Mouse (Mus musculus): ENCODE measurements around the gene Phf20. TPM values are rescaled to one million over a fixed set of nuclear protein-coding genes. Genes with fewer than 3 reads are reported as not detected.

Phf20 gene
- total RNA-seq, 1 experiment from 2014 or later = 40.9 TPM

DNA sequence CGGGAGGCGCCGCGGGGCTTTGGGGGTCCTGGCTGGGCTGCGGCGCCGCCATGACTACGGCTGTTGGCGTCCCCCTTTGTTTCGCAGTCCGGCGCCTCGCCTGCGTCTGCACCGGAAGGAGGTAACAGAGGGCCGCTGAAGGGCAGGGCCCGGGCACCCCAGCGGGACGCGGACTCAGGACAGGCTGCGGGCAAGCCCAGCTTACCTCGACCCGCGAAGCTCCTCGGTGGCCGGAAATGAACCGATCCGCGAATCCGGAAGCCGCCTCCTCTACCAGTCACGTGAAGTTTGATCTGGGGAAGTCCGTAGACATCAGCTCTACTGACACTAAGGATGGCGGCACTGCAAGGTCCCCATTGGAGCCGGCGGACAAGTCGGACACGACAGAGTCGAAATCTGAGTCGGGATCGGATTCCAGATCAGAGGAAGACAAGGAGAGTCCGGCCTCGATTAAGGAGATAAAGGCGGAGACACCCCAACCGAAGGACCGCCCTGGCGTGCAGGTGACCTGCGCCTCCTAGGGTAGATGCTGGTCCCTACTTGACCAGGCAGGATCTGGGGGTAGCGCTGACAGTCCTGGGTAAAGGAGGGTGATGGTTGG lies 116.1 kb downstream of the Phf20 start, which contains the start of the genes Cnbd2 and Scand1:
Gene Cnbd2 (plus strand): TSS at position 3 of the 601 bp plus-strand sequence.
Gene Scand1 (minus strand): TSS at position 408 of the 601 bp plus-strand sequence.
- peak; percentile 91 for DNase-seq

DNA sequence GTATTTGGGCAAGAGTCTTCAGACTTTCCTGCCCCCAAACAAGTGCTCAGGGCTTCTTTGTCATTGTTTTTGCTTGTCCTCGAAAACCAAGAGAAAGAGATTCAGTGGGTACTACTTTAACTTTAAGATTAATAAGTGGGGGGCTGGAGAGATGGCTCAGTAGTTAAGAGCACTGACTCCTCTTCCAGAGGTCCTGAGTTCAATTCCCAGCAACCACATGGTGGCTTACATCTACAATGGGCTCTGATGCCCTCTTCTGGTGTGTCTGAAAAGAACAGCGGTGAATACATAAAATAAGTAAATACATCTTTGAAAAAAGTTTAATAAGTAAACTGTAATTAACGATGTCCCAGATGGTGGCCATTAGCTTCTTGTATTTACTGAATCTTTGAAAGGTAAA lies 116.9 kb downstream of the Phf20 start:
- no peak for DNase-seq

DNA sequence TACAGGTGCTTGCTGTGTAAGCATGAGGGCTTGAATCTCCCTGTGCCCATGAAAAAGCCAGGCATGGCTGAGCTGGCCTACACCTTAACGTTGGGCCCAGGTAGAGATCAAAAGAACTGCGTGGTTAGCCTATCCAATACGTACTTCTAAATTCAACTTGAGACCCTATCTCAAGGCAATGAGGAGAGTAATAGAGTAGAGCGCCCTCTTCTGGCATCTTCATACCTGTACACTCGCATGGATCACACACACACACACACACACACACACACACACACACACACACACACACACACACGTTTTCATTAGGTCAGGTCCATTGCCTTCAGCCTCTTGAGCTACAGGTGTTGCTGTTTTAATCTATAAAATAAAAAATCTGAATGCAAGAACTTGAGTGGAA lies 118.5 kb downstream of the Phf20 start:
- DNase-seq = no peak

DNA sequence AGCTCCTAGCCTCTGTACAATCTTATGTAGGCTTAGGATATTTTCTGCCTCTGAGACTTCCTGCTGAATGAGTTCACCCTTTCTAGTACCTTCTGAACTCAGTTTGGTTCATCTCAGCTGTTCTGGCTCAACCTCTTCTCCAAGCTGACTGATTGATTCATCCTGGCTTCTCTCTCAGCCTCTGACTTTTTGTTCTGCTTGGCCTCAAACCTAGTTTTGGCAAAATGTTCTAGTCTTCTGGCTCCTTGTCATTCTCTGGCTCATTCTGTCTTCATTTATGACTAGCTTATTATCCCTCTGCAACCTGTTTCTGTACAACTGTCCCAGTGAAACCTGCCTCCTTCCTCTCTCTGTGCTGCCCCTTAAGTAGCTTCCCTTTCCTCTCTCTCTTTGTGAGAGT lies 122.2 kb downstream of the Phf20 start:
- no peak for DNase-seq

DNA sequence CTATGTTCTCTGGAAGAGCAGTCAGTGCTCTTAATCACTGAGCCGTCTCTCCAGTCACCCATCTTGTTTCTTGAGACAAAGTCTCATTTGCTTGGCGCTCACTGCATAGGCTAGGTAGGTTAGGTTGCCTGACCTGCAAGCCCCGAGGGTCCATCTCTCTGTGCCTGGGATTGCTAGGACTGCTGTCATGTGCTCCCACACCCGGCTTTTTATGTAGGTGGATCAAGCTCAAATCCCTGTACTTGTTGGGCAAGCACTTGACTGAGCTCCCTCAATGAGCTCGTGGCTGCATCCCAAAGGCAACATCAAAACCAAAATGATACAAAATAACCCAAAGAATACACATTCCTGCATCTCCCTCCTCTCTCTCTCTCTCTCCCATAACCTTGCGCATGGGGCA lies 125.3 kb downstream of the Phf20 start:
- no peak for DNase-seq

DNA sequence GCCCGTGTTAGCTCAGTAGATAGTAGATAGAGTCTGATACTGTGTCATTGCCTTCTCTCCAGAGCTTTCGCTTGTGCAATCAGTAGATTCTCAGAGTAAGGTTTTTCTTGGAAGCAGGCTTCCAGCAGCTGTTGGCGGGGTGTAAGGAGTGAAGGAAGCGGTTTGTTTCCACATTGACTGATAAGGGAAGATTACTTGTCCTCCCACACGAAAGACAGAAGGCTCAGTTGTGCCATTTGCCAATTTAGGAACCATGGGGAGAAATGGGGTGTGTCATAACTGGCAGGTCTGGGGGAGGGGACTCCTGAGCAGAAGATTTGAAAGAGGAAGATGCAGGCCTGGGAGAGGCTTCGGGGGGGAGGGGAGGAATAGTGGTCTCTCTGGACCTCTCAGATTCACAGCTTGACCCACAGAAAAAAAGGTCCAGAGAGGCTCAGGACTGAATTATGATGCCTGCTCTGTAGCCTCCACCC lies 127.9 kb downstream of the Phf20 start:
- DNase-seq = peak; percentile 17

DNA sequence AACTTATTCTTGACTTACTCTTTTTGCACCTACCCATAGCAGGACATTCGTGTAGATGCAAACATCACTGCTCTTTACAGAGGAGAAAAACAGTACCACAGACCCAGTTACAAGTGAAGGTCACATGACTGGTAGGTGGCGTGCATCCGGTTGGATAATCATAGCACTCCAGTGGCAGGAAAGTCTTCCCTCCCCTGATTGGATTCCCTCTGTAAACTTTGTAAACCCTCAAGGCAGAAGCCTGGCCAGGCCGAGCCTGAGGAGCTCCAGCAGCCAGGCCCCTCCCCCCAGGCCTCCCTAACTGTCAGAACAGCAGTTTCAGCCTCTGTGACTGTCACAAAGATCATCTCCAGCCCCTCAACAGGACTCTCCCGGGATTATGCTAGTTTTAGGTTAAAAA lies 128.4 kb downstream of the Phf20 start:
- peak; percentile 43 for DNase-seq

DNA sequence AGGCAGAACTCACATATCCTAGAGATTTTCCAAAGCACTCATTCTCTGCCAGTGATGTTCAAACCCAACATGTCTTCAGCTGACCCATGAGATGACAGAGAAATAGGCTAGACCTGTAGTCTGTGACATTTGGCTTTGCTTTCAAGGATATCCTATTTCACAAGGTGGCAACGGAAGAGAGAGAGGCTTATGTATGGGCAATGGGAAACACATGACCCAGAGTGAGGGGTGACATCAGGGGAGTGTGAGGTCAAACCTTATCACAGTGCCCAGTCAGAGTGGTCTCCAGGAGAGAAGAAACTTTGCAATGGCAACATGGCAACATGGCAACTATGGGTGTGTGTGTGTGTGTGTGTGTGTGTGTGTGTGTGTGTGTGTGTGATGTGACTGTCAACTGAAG lies 134.4 kb downstream of the Phf20 start:
- DNase-seq = no peak

DNA sequence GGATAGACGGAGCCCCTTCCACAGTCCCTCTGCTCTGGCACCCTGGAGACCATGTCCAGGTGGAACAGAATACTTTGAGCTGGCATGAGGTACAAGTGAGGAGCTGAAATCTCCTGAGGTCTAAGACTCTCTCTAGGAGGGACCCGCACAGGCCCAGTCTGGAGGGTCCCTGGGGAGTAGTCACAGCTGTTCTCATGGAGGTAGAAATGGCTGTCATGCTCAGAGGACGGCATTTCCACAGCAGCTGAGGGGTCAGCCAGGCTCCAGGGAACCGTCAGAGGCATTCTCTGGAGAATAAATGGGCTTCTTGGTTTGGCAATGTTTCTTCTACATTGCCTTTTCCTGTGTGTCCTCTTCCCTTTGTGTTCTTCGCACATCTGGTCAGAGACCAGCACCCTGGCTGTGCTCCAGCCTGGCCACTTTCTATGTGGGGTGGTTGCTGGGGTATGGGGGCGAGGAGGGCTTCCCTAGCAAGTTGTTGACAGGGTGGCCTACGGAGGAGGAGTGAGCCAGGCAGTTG lies 135.2 kb downstream of the Phf20 start:
- no peak for DNase-seq

DNA sequence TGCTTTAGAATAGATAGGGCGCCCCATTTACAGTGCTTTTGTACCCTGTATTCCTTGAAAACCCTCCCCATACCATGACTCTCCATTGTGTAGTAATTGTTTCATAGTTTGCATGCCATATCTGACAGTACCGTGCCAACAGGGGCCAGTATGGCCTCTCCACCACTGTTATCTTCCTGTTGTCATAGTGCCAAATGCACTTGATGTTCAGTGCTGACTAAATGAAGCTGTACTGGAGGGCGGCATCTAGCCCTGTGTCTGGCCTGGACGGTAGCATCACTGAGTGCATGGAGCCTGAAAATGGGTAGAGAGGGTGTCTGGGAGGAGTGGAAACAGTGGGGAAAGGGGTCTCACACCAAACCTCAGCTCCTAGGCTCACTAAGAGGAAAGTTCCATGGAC lies 143.8 kb downstream of the Phf20 start:
- DNase-seq = no peak

DNA sequence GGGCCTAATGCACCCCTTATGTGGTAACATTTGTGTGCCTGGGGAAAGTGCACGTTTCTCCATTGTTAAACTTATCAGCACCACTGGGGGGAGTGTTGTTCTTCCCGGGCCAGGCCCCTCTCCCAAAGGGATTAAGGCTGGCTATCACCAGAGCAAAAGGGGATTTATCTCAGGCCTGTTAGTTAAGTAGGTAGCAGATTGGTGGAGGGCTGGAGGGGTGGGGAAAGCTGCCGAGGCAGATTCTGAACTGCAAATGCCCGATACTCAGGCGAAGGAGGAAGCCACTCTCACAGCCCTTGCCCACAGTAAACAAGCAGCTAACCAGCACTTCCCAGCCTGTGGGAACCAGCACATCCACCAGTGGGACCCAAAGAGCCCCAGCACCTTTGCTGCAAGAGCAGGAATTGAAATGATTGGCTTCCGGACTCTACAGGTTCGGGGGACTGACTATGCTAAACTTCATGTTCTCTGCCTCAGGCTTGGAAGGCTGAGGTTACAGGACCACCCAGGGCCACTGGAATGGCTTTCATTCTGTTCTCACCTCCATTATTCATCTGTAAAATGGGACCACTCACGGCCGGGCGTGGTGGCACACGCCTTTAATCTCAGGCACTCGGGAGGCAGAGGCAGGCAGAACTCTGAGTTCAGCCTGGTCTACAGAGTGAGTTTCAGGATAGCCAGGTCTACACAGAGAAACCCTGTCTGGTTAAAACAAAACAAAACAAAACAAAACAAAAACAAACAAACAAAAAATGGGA lies 148.7 kb downstream of the Phf20 start:
- DNase-seq = peak; percentile 63

DNA sequence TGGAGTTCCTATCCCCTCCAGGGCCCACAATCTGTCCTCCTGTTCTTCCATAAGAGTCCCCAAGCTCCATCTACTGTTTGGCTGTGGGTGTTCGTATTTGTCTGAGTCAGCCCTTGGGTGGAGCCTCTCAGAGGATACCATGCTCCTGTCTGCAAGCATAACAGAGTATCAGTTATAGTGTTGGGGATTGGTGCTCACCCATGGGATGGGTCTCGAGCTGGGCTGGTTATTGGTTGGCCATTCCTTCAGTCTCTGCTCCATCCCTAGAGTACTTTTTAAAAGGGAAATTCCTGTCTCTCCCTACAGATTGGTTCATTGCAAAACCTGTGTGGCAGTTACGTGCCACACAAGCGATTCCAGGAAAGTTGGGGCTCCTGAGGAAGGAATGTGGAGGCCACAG lies 152.5 kb downstream of the Phf20 start:
- DNase-seq = no peak

DNA sequence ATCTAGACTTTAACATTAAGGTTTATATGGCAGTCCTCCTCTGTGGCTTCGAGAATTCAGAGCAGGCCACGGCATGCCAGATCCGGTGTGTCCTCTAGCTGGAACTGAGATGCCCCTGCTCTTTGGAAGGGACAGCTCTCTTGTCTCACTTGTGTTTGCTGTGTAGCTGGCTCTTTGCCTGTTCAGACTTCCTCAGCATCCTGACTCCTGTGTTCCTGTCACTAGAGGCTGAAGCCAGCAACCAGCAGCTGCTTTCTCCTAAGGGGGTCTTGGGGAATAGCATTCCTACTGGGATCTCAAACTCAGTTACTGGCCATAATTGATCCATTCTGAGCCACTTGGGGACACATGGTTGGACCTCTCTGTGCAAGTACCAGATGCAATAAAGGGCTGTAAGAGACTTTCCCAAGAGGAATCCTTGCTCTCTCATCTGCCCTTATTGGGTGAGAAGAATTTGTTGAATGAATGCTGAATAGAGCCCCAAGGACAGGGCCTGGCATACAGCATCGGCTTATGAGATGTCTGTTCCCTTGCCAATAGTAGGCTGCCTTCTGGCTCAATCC lies 153.1 kb downstream of the Phf20 start:
- no peak for DNase-seq

DNA sequence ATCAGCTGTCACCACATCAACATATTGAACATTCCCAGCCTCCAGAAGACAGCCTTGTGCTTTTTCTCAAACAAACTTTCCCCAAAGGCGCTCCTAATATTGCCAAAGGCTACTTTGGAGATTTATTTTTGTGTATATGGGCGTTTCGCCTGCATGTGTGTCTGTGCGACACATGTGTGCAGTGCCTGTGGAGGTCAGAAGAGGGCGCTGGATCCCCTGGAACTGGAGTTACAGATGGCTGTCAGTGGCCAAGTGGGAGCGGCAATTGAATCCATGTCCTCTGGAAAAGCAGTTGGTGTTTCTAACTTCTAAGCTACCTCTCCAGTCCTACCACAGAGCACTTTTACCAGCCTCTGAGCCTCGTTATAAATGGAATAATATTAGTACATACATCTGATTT lies 155.0 kb downstream of the Phf20 start:
- peak; percentile 22 for DNase-seq

DNA sequence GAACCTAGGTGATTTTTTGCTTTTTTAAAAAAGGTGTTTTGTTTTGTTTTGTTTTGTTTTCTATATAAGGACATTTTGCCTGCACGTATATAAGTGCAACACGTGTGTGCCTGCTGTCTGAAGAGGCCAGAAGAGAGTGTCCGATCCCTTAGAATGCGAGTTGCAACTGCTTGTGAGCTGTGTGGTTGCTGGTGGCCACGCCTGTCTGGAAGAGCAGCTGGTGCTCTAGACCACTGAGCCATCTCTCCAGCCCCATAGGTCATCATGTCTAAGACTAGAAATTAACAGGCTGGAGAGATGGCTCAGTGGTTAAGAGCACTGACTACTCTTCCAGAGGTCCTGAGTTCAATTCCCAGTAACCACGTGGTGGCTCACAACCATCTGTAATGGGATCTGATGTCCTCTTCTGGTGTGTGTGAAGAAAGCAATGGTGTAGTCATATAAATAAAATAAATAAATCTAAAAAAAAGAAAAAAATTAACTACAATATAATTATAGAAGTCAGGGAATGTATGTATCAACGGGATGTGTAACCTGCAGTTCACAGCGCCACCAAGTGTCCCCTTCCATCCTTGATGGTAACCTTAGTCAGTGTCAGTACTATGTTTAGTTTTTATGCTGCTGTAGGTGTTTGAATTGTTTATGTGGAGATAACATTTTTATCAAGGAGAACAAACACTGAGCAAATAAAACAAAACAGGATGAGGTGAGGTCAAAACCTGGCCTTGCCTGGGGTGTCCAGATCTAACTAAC lies 156.3 kb downstream of the Phf20 start:
- no peak for DNase-seq

DNA sequence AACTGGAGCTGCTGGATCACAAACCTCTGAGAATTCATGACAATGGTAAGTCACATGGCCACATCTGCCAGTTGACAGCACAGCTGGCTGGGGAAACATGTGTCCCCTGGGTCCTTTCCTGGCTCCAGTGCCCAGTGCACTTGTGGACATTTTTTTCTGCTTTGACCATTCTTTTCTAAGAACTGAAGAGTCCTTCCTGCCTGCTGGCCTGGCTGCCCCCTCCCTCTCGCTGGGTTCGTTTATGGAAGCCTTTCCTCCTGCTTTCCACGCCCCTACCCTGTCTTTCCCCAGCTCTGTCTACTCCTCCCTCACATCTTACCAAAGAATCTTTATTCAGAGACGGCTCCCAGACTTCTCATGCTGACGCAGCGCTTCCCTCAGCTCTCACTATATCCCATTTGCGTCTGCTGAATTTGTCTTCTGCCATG lies 157.0 kb downstream of the Phf20 start:
- DNase-seq = peak; percentile 60

DNA sequence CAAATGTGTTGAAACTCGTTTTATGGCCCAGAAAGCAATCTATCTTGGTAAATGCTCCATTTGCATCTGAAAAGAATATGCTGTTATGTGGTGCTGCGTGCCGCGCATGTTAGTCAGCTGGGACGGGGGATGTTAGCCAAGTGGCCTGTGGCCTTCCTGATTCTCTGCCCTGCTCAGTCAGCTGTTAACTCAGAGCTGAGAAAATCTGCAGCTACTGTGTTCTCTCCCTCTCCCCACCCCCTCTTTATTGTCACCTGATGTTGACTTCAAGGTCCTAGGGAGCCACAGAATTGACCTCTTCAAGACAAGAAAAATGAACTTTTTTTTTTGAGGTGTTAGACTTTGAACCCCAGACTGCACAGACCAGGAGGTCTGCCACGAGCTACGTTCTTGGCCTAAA lies 159.8 kb downstream of the Phf20 start:
- DNase-seq = no peak

Small RNAs within 50 kb of the gene (microRNA-seq; reads per million reads assigned to microRNA genes)
- gene Gm22759 = 0 reads per million in 2 experiments

Other genes with a start within 250 kb of the Phf20 start
- 13.1 and 14.9 TPM in 2 replicates for gene Cep250, start 240.0 kb upstream of the Phf20 start, total RNA-seq (2021)
- gene 6430550D23Rik, start 188.5 kb upstream of the Phf20 start, total RNA-seq (2021) = 2.9 and 4.0 TPM in 2 replicates
- gene Ergic3, start 188.4 kb upstream of the Phf20 start, total RNA-seq (2021) = 179 and 180 TPM in 2 replicates
- gene Fer1l4, start 143.5 kb upstream of the Phf20 start, total RNA-seq (2021) = not detected in 2 replicates
- gene Spag4, start 131.3 kb upstream of the Phf20 start, total RNA-seq (2021) = 4.2 and 6.0 TPM in 2 replicates
- gene Cpne1, start 84.5 kb upstream of the Phf20 start, total RNA-seq (2021) = 42.4 and 48.1 TPM in 2 replicates
- gene Rbm12, start 84.5 kb upstream of the Phf20 start, total RNA-seq (2021) = 30.4 and 32.4 TPM in 2 replicates
- gene Gm28036, start 69.4 kb upstream of the Phf20 start, total RNA-seq (2021) = 18.3 and 23.2 TPM in 2 replicates
- 378 and 386 TPM in 2 replicates for gene Romo1, start 52.4 kb upstream of the Phf20 start, total RNA-seq (2021)
- gene Nfs1, start 52.3 kb upstream of the Phf20 start, total RNA-seq (2021) = 71.2 and 77.5 TPM in 2 replicates
- gene Rbm39, start 16.2 kb upstream of the Phf20 start, total RNA-seq (2021) = 338 and 382 TPM in 2 replicates
- gene Cnbd2, start 115.8 kb downstream of the Phf20 start, total RNA-seq (2021) = 1.5 and 2.6 TPM in 2 replicates
- 93.5 and 97.9 TPM in 2 replicates for gene Scand1, start 116.2 kb downstream of the Phf20 start, total RNA-seq (2021)
- gene Epb41l1, start 224.4 kb downstream of the Phf20 start, total RNA-seq (2021) = 47.4 and 56.8 TPM in 2 replicates

Measured in adrenal gland, postnatal 14 days (tissue).